Mouse (Mus musculus) CH12.LX (cell line): ENCODE results near the gene Akap12. TPM values are rescaled to one million over a fixed set of nuclear protein-coding genes. Genes with fewer than 3 reads are reported as not detected.

Experiments
- DNase-seq: peaks from one replicate; pipeline ENCODE4 v3.0.0-alpha.2; 2013; ENCODE audit errors: extremely low read depth
- H3K27ac ChIP-seq: 2 replicates; pipeline ENCODE4 v1.5.1; 2012; ENCODE audit warnings: low read depth, mild to moderate bottlenecking, control low read depth, moderate library complexity; ENCODE audit not compliant: insufficient read depth
- H3K27me3 ChIP-seq: replicated peaks from 2 replicates; pipeline ENCODE3; 2012; ENCODE audit warnings: inconsistent platforms
- H3K36me3 ChIP-seq, 2 experiments: replicated peaks in 1 of 2; 2 replicates each; pipeline versions ENCODE3 to v1.6.1; 2012; ENCODE audit warnings: inconsistent platforms in 1 of 2, low read length in 1 of 2, mild to moderate bottlenecking in 1 of 2, mixed read lengths in 1 of 2, moderate library complexity in 1 of 2; ENCODE audit not compliant: control insufficient read depth in 1 of 2, insufficient read depth in 1 of 2
- H3K4me1 ChIP-seq, 2 experiments: 2 replicates each; pipeline ENCODE4 v1.6.1; 2012; ENCODE audit warnings: inconsistent platforms in 1 of 2, moderate library complexity in 1 of 2; ENCODE audit not compliant: insufficient read depth in 2 of 2, control insufficient read depth in 1 of 2
- H3K4me2 ChIP-seq: 2 replicates; pipeline ENCODE4 v1.6.1; 2012; ENCODE audit warnings: low read depth, mild to moderate bottlenecking, control low read depth; ENCODE audit not compliant: poor library complexity, insufficient read depth, severe bottlenecking
- H3K4me3 ChIP-seq, 3 experiments: fragments of 150-350 bp in 1 of 3; sonication (generic) in 1 of 3; replicated peaks in 1 of 3; 2 replicates each; pipeline versions ENCODE3 to v1.5.1; 2011 to 2012; ENCODE audit warnings: low read depth in 2 of 3, low read length in 2 of 3, mild to moderate bottlenecking in 2 of 3, moderate library complexity in 2 of 3, control low read depth in 1 of 3, improper control_type of control experiment in 1 of 3, inconsistent platforms in 1 of 3, mixed read lengths in 1 of 3; ENCODE audit not compliant: poor library complexity in 1 of 3
- H3K79me2 ChIP-seq: replicated peaks from 2 replicates; pipeline ENCODE4 v1.6.1; 2012; ENCODE audit warnings: mild to moderate bottlenecking, moderate library complexity; ENCODE audit not compliant: control insufficient read depth, poor library complexity, insufficient read depth, severe bottlenecking; ENCODE audit errors: extremely low read depth
- H3K9ac ChIP-seq: 2 replicates; pipeline ENCODE4 v1.6.1; 2012; ENCODE audit warnings: low read depth, mild to moderate bottlenecking, control low read depth, moderate library complexity; ENCODE audit not compliant: insufficient read depth
- H3K9me3 ChIP-seq: replicated peaks from 2 replicates; pipeline ENCODE3; 2012; ENCODE audit warnings: low read length, inconsistent platforms, mixed read lengths
- BHLHE40 ChIP-seq: IDR thresholded peaks from 2 replicates; pipeline ENCODE4 v1.6.1; 2011; ENCODE audit warnings: mild to moderate bottlenecking, low read depth, low read length, improper control_type of control experiment
- CTCF ChIP-seq, 2 experiments: IDR thresholded peaks in 1 of 2; conservative IDR thresholded peaks in 1 of 2; 2 replicates each; pipeline ENCODE4 v1.5.1; 2011 to 2012; ENCODE audit warnings: low read depth in 2 of 2, low read length in 2 of 2, improper control_type of control experiment in 1 of 2, inconsistent platforms in 1 of 2, mild to moderate bottlenecking in 1 of 2, moderate library complexity in 1 of 2
- EP300 ChIP-seq: IDR thresholded peaks from 2 replicates; pipeline ENCODE4 v1.6.1; 2011; ENCODE audit warnings: low read length, improper control_type of control experiment
- ETS1 ChIP-seq: conservative IDR thresholded peaks from 2 replicates; pipeline ENCODE4 v1.6.1; 2012; ENCODE audit warnings: low read depth, mild to moderate bottlenecking, inconsistent platforms, low read length, improper control_type of control experiment, moderate library complexity
- GABPA ChIP-seq: IDR thresholded peaks from 2 replicates; pipeline ENCODE4 v1.6.1; 2012; ENCODE audit warnings: low read depth, low read length, improper control_type of control experiment, inconsistent platforms; ENCODE audit not compliant: insufficient replicate concordance
- HCFC1 ChIP-seq: IDR thresholded peaks from 2 replicates; pipeline ENCODE4 v1.6.1; 2012; ENCODE audit warnings: low read depth, mild to moderate bottlenecking, inconsistent platforms, low read length, improper control_type of control experiment
- IRF4 ChIP-seq: IDR thresholded peaks from 2 replicates; pipeline ENCODE4 v1.6.1; 2014; ENCODE audit warnings: low read depth, mild to moderate bottlenecking, inconsistent platforms, low read length, improper control_type of control experiment
- MYC ChIP-seq: IDR thresholded peaks from 2 replicates; pipeline ENCODE4 v1.6.1; 2011; ENCODE audit warnings: low read depth, mild to moderate bottlenecking, improper control_type of control experiment, low read length
- NRF1 ChIP-seq: IDR thresholded peaks from 2 replicates; pipeline ENCODE4 v1.6.1; 2014; ENCODE audit warnings: low read depth, mild to moderate bottlenecking, inconsistent platforms, low read length, improper control_type of control experiment, moderate library complexity
- POLR2AphosphoS2 ChIP-seq: IDR thresholded peaks from 2 replicates; pipeline ENCODE4 v1.6.1; 2011; ENCODE audit warnings: low read depth, low read length, improper control_type of control experiment
- RAD21 ChIP-seq: IDR thresholded peaks from 2 replicates; pipeline ENCODE4 v1.6.1; 2011; ENCODE audit warnings: low read depth, mild to moderate bottlenecking, low read length, improper control_type of control experiment, moderate library complexity
- RCOR1 ChIP-seq: conservative IDR thresholded peaks from 2 replicates; pipeline ENCODE4 v1.6.1; 2012; ENCODE audit warnings: low read depth, mild to moderate bottlenecking, inconsistent platforms, low read length, improper control_type of control experiment
- UBTF ChIP-seq: IDR thresholded peaks from 2 replicates; pipeline ENCODE4 v1.6.1; 2012; ENCODE audit warnings: low read depth, mild to moderate bottlenecking, inconsistent platforms, low read length, improper control_type of control experiment, moderate library complexity
- USF2 ChIP-seq: conservative IDR thresholded peaks from 2 replicates; pipeline ENCODE4 v1.6.1; 2011; ENCODE audit warnings: low read depth, low read length, improper control_type of control experiment
- ZKSCAN1 ChIP-seq: IDR thresholded peaks from 2 replicates; pipeline ENCODE4 v1.6.1; 2012; ENCODE audit warnings: low read depth, inconsistent platforms, low read length, improper control_type of control experiment, borderline replicate concordance
- ZMIZ1 ChIP-seq: IDR thresholded peaks from 2 replicates; pipeline ENCODE4 v1.6.1; 2012; ENCODE audit warnings: low read depth, mild to moderate bottlenecking, inconsistent platforms, low read length, improper control_type of control experiment
- dilution Hi-C: fragments of 300-500 bp; cut with MboI; formaldehyde crosslinking; loops from 2 replicates; pipeline ENCODE4 v1.14.3; 2020; ENCODE audit warnings: low sequenced_read_pairs; ENCODE audit not compliant: extremely low pct_unique_long_range_greater_than_20kb, extremely low pct_ligation_motif_present
- in situ Hi-C: fragments of 300-500 bp; cut with MboI; formaldehyde crosslinking; loops from 3 replicates; pipeline ENCODE4 v1.14.3; 2019; ENCODE audit warnings: low sequenced_read_pairs, low pct_ligation_motif_present, low pct_unique_long_range_greater_than_20kb, mixed read lengths
- polyA plus RNA-seq: library from polyadenylated mRNA; unstranded; fragments of >175 nt; gene quantifications from 2 replicates; pipeline ENCODE4 v1.2.1, GENCODE M21; 2012; ENCODE audit warnings: low read depth; ENCODE audit not compliant: insufficient read length
- total RNA-seq, 2 experiments: library from RNA; depleted of rRNA; stranded (reverse); fragments of 300-350 nt in 1 of 2; fragments of >200 nt in 1 of 2; gene quantifications; 2 replicates each; pipeline ENCODE4 v1.2.3; 2012 to 2014

Gene Akap12
- total and polyA plus RNA-seq, 3 experiments = 0.51 to 3.1 (median 1.7) TPM

DNA sequence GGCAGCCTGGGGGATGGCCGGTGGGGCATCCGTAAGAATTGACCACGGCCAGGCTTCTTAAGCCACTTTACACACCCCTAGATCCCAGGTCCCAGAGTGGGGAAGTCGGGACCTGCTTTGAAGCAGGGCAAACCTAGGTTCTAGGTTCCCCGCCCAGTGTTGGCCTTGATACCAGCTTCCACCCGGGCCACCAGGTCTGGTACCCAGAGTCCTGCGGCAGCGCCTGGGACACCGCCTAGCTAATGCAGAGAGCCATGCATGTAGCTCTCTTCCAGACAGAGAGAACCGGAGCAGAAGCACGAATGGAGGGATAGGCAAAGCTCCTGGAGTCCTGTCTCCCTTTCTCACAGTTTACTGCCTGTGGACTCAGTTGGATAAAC lies 741 bp downstream of the Akap12 start:
- Histone ChIP-seq H3K79me2 (no peaks in the 10 kb centered on the region), H3K27me3 (peaks cover 2% of the 10 kb centered on the region), H3K4me1 (peaks cover 2 to 21% of the 10 kb centered on the region in 2 experiments; a peak in 3 of 4 replicates), H3K27ac (no peak overlapping the region), H3K36me3 (no peaks in the 10 kb centered on the region), H3K9ac (peak overlapping the region; percentile 14), H3K9me3 (no peaks in the 10 kb centered on the region), H3K4me3 (peak overlapping the region; percentile 49 to 68 (median 54)), H3K4me2 (peak overlapping the region; percentile 54)
- in situ Hi-C loops = no loop called here
- TF ChIP-seq UBTF = 0 out of 2 replicates have a peak, but pooled peaks have one; percentile 2
- no peak for TF ChIP-seq ZKSCAN1
- no peak for TF ChIP-seq ETS1
- no peak for DNase-seq
- dilution Hi-C loops = no loop called here

DNA sequence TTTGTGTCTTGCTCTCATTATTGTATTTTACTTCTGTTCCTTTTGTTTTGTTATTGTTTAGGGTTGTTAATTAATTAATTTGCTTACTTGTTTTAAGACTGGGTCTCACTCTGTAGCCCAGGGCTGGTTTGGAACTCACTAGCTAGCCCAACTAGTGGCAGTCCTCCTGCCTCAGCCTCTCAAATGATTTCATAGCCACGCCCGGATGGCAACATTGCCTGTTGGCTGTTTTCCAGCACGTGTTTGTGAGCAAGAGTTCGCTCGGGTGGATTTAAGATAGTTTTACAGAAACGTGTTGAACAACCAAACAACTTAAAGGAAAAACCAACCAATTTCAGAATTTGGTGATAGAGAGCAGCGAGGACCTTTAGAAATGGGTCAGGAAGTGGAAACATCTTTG lies 1.3 kb downstream of the Akap12 start:
- no peaks in the 10 kb centered on the region for H3K9me3 ChIP-seq
- dilution Hi-C loops = no loop called here
- no peaks in the 10 kb centered on the region for H3K36me3 ChIP-seq
- TF ChIP-seq ZMIZ1 = no peak
- TF ChIP-seq HCFC1 = no peak
- no peak for TF ChIP-seq ZKSCAN1
- no peak for TF ChIP-seq EP300
- TF ChIP-seq GABPA = no peak
- TF ChIP-seq RCOR1 = no peak
- TF ChIP-seq NRF1 = no peak
- TF ChIP-seq RAD21 = no peak
- no peak for TF ChIP-seq BHLHE40
- TF ChIP-seq MYC = no peak
- TF ChIP-seq CTCF (conservative IDR thresholded peaks at IDR 0.05 in 1 of 2, IDR thresholded peaks at IDR 0.05 in 1 of 2; ENCODE audit: low read depth in 2 of 2, low read length in 2 of 2) = no peak
- TF ChIP-seq USF2 = no peak
- no peak for TF ChIP-seq POLR2AphosphoS2
- H3K4me1 ChIP-seq = peaks cover 2 to 17% of the 10 kb centered on the region in 2 experiments; a peak in 3 of 4 replicates
- in situ Hi-C loops = no loop called here
- H3K4me3 ChIP-seq = no peak overlapping the region
- no peak overlapping the region for H3K27ac ChIP-seq
- H3K9ac ChIP-seq = no peak overlapping the region
- H3K79me2 ChIP-seq = no peaks in the 10 kb centered on the region
- H3K4me2 ChIP-seq = no peak overlapping the region
- H3K27me3 ChIP-seq = peaks cover 2% of the 10 kb centered on the region
- no peak for DNase-seq

DNA sequence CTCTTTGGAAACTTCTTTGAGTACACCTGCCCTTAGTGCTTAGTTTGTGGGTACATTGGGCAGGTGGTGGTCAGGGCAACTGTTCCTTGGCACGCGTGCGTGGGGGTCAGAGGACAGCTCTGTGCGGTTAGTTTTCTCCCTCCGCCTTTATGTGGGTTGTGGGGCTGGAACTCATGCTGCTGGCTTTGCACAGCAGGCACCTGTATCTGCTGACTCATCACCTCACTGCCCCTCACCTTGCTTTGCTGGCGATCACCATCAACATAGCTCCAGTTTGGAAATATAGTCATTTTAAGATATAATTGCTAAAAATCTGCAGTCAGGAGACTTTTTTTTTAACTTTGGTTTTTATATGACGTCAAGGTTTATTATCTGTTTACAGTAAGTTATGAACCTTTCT lies 2.0 kb downstream of the Akap12 start:
- DNase-seq = no peak

More for the DNA sequence above, 2.0 kb downstream of the Akap12 start:
- Histone ChIP-seq H3K27ac (no peak overlapping the region), H3K4me3 (no peak overlapping the region), H3K9me3 (no peaks in the 10 kb centered on the region), H3K4me2 (no peak overlapping the region), H3K4me1 (peaks cover 2 to 17% of the 10 kb centered on the region in 2 experiments; a peak in 3 of 4 replicates), H3K9ac (no peak overlapping the region), H3K79me2 (no peaks in the 10 kb centered on the region), H3K27me3 (peaks cover 2% of the 10 kb centered on the region), H3K36me3 (no peaks in the 10 kb centered on the region)
- in situ Hi-C loops = no loop called here
- TF ChIP-seq IRF4 (no peak), MYC (no peak), USF2 (no peak), HCFC1 (no peak)
- dilution Hi-C loops = no loop called here
